Mouse (Mus musculus): Measurements from ENCODE around the gene Krtap16-1.

The Krtap16-1 gene

DNA sequence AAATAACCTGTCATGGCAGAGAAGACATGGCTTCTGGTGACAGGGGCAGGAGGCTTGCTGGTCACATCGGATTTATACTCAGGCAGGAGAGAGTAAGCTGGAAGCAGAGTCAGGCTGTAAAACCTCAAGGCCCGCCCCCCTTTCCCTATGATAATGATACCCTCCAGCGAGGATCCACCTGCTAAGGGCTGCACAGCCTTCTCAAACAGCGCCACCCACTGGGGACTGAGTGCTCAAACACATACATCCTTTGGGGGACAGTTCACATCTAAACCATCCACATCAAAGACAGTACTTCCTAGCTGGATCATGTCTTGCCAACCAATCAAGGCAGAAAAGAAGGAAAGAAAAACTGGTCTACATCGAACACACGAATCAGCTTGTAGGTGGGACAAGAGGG is 22.2 kb downstream of the Krtap16-1 start:
- no peak for DNase-seq (ENCODE audit: low read depth, low spot score)

DNA sequence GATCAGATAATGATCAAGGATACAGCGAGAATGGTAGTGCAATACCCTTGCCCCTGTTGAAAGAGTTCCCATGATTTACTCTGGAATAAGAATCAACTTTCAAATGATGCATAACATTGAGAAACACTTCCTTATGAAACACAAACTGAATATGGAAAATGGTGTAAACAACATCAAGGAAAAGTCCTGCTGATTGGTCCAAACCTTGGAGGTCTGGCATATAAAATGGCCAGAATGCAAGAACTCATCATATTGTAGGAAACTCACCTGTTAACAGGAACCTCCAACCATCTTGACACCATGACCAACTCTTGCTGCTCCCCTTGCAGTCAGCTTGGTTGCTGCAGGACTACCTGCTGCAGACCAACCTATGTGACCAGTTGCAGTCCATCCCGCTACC is 38.2 kb downstream of the Krtap16-1 start, which contains the start of gene Krtap9-5:
Gene Krtap9-5, plus strand, starts transcription at position 301 of the 400 bp plus-strand sequence.
- no peak for DNase-seq (ENCODE audit: low read depth, low spot score)

DNA sequence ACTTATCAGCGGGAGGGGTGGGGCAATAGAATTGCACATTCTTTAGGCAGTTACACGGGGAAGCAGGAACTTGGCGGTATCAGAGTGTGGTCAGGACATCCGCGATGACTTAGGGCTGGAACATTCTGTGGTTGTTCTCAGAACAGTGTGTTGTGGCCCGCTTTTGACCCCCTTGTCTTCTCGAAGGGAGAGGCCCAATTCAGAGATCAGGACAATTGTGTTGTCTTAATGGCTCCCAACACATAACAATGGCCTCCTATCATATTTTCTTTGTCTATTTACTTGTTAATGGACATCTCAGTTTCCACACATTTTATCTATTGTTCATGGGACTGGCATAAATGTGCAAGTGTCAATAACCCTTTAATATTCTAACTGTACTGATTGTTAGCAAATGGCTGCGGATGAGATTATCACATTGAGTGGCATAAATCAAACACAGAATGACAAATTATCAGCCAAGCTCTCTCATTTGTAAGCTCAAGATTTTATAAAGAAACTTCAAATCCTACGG is 48.6 kb downstream of the Krtap16-1 start:
- DNase-seq (ENCODE audit: low read depth, low spot score) = no peak

DNA sequence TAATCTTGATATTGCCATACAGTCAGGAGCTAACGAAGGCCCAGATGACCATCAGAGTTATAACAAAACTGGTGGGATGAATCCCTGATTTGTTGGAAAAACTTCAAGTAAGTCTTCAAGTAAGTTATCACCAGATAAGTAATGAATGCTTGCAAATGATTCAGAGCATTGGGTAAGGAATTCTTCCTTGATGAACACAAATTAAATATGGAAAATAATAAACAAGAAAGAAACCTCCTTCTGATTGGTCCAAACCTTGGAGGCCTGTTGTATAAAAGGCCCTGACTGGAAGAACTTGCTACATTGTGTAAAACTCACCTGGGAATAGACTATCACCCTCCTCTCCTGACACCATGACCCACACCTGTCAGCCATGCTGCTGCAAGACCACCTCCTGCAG is 50.4 kb downstream of the Krtap16-1 start, which contains the start of gene Krtap31-2:
Gene Krtap31-2, plus strand, starts transcription at position 301 of the 400 bp plus-strand sequence.
- no peak for DNase-seq (ENCODE audit: low read depth, low spot score)

All from embryo, embryonic 11.5 days (tissue).